ENCODE assay signal across 16 mouse cellular contexts in genomic region chr1:180946448-180946847, GRCm38 (mm10). TPM values are rescaled to one million over a fixed set of nuclear protein-coding genes. Genes with fewer than 3 reads are reported as not detected.
DNase-seq lines count a peak whose midpoint lies in the region; ATAC-seq and TF ChIP-seq lines count a peak whose summit lies in the region.
"Had no signal": no experiment of that assay in that cellular context is flagged by ENCODE, and none has a peak within 500 bp of the region (broad histone marks: within the 10 kb centered on the region; RNA-seq: fewer than 3 reads in every experiment).

No protein-coding gene starts in this region.

- H3K36me3 ChIP-seq in lung, embryonic 16.5 days (ENCODE audit: control insufficient read depth, insufficient read depth, low read length), result 0 out of 2 replicates have a peak, but pooled peaks cover 8% of the 10 kb centered on the region
- H3K36me3 ChIP-seq in limb, embryonic 10.5 days, result 0 out of 2 replicates have a peak, but pooled peaks cover 4% of the 10 kb centered on the region
- H3K36me3 ChIP-seq in stomach, embryonic 16.5 days (ENCODE audit: control insufficient read depth, insufficient read depth, low read length), result peaks cover 5% of the 10 kb centered on the region
- H3K36me3 ChIP-seq: hindbrain, embryonic 15.5 days had no signal

- H3K9me3 ChIP-seq in lung, embryonic 16.5 days (ENCODE audit: control insufficient read depth, low read length), result no peaks in the 10 kb centered on the region
- H3K9me3 ChIP-seq in limb, embryonic 10.5 days (replicated peaks), result no peaks in the 10 kb centered on the region
- H3K9me3 ChIP-seq in stomach, embryonic 16.5 days (replicated peaks; ENCODE audit: control insufficient read depth, low read length), result no peaks in the 10 kb centered on the region
- H3K9me3 ChIP-seq: forebrain, embryonic 13.5 days; hindbrain, embryonic 15.5 days; megakaryocyte, embryonic 14.5 days had no signal

- no peak overlapping the region for H3K4me2 ChIP-seq in lung, embryonic 16.5 days (ENCODE audit: low read depth, low read length)
- H3K4me2 ChIP-seq in stomach, embryonic 16.5 days (ENCODE audit: low read depth, low read length), result no peak overlapping the region; the same call in 1 of the 2 replicates
- H3K4me2 ChIP-seq: forebrain, embryonic 13.5 days; hindbrain, embryonic 15.5 days had no signal

- peaks cover 21% of the 10 kb centered on the region for H3K4me1 ChIP-seq in lung, embryonic 16.5 days (replicated peaks; ENCODE audit: control insufficient read depth, insufficient read depth, low read length)
- H3K4me1 ChIP-seq in limb, embryonic 10.5 days, result peaks cover 52% of the 10 kb centered on the region
- peaks cover 41% of the 10 kb centered on the region for H3K4me1 ChIP-seq in stomach, embryonic 16.5 days (ENCODE audit: control insufficient read depth, insufficient read depth, low read length)

- DNase-seq in gastrocnemius, adult 2 months, result no peak
- no peak for DNase-seq in gastrocnemius, postnatal 10 days
- DNase-seq in lung, adult 18-20 months, result no peak
- DNase-seq in limb, embryonic 10.5 days (ENCODE audit: low spot score), result no peak
- no peak for DNase-seq in layer of hippocampus, adult 9-10 months (ENCODE audit: low spot score)
- DNase-seq: layer of hippocampus, postnatal 36 days; thymus, adult 18-20 months had no signal

- TF ChIP-seq CTCF in gastrocnemius, adult 2 months (IDR thresholded peaks at IDR 0.05), result no peak

- H3K9ac ChIP-seq in lung, embryonic 16.5 days (ENCODE audit: low read length), result peak overlapping the region; percentile 6; the same call in 1 of the 2 replicates
- H3K9ac ChIP-seq in stomach, embryonic 16.5 days (ENCODE audit: low read length), result no peak overlapping the region
- H3K9ac ChIP-seq: forebrain, embryonic 13.5 days; hindbrain, embryonic 15.5 days had no signal

- no peaks in the 10 kb centered on the region for H3K27me3 ChIP-seq in lung, embryonic 16.5 days (ENCODE audit: control insufficient read depth, insufficient read depth, low read depth, low read length)
- peaks cover 38% of the 10 kb centered on the region for H3K27me3 ChIP-seq in limb, embryonic 10.5 days (ENCODE audit: low read depth, poor library complexity, severe bottlenecking)
- H3K27me3 ChIP-seq in stomach, embryonic 16.5 days (ENCODE audit: control insufficient read depth, insufficient read depth, low read length), result no peaks in the 10 kb centered on the region
- H3K27me3 ChIP-seq: megakaryocyte, embryonic 14.5 days had no signal

- no peak for ATAC-seq in lung, embryonic 16.5 days (ENCODE audit: low read depth)
- no peak for ATAC-seq in stomach, embryonic 16.5 days (ENCODE audit: insufficient read depth, low FRiP score)
- no peak for ATAC-seq in inflammation-experienced regulatory T-cells, adult 6 months

- H3K4me3 ChIP-seq in gastrocnemius, adult 2 months, result no peak overlapping the region
- no peak overlapping the region for H3K4me3 ChIP-seq in lung, embryonic 16.5 days (ENCODE audit: low read length)
- no peak overlapping the region for H3K4me3 ChIP-seq in limb, embryonic 10.5 days
- H3K4me3 ChIP-seq in stomach, embryonic 16.5 days (replicated peaks; ENCODE audit: low read length), result no peak overlapping the region
- H3K4me3 ChIP-seq: forebrain, embryonic 13.5 days; hindbrain, embryonic 15.5 days had no signal

- intact Hi-C loops in gastrocnemius, adult 2 months (cut with DNase I), result no loop called here

- 74% methylated on average over 6 of the region's 6 CpGs for WGBS in lung, embryonic 16.5 days
- WGBS in limb, embryonic 10.5 days, result 94% methylated on average over 6 of the region's 6 CpGs
- 78% methylated on average over 6 of the region's 6 CpGs for WGBS in stomach, embryonic 16.5 days

- H3K27ac ChIP-seq in gastrocnemius, adult 2 months, result peak overlapping the region; percentile 97
- H3K27ac ChIP-seq in lung, embryonic 16.5 days (ENCODE audit: low read length), result no peak overlapping the region
- H3K27ac ChIP-seq in limb, embryonic 10.5 days, result peak overlapping the region; percentile 78
- H3K27ac ChIP-seq in stomach, embryonic 16.5 days (ENCODE audit: low read length), result peak overlapping the region; percentile 94; the same call in 1 of the 2 replicates
- H3K27ac ChIP-seq: forebrain, embryonic 13.5 days; hindbrain, embryonic 15.5 days had no signal

RNA-seq across cellular contexts. Expression of gene Tmem63a, which starts 4.3 kb away (rescaled TPM):
- total RNA-seq in gastrocnemius, adult 2 months (2021), result 10 to 100 TPM; 13.9 to 14.5 TPM
- 10 to 100 TPM; 13.2 to 16.2 TPM for total RNA-seq in gastrocnemius, postnatal 10 days (2021)
- polyA plus RNA-seq in lung, embryonic 16.5 days (2015; fragmentation: Nextera tagmentation; extraction: Ambion mirVana), result 15.8 and 16.4 TPM in 2 replicates
- polyA plus RNA-seq in limb, embryonic 10.5 days (2016; fragmentation: Nextera tagmentation; extraction: Ambion mirVana), result 2.9 and 6.2 TPM in 2 replicates
- 29.2 and 35.3 TPM in 2 replicates for polyA plus RNA-seq in stomach, embryonic 16.5 days (2015; fragmentation: Nextera tagmentation; extraction: Ambion mirVana)
- polyA plus RNA-seq in inflammation-experienced regulatory T-cells, adult 6 months (2017; shearing (Covaris generic)), result 10 to 100 TPM; 12.8 to 18.6 (median 14.0) TPM

RNA-seq across cellular contexts. Expression of gene Lefty1, which starts 11.6 kb away (rescaled TPM):
- under 1 TPM; 0.22 to 0.33 TPM for total RNA-seq in gastrocnemius, adult 2 months (2021)
- total RNA-seq in gastrocnemius, postnatal 10 days (2021), result 1 to 10 TPM in 1 of 2 experiments, under 1 TPM in 1; 0.59 to 1.2 TPM
- polyA plus RNA-seq in lung, embryonic 16.5 days (2015; fragmentation: Nextera tagmentation; extraction: Ambion mirVana), result 1.5 and 1.6 TPM in 2 replicates
- 0.23 and 0.33 TPM in 2 replicates for polyA plus RNA-seq in limb, embryonic 10.5 days (2016; fragmentation: Nextera tagmentation; extraction: Ambion mirVana)
- polyA plus RNA-seq in stomach, embryonic 16.5 days (2015; fragmentation: Nextera tagmentation; extraction: Ambion mirVana), result 4.0 and 4.2 TPM in 2 replicates
- polyA plus RNA-seq in inflammation-experienced regulatory T-cells, adult 6 months (2017; shearing (Covaris generic)), result not detected
- polyA plus RNA-seq: forebrain, embryonic 13.5 days had no signal

RNA-seq across cellular contexts. Expression of gene Pycr2, which starts 42.4 kb away (rescaled TPM):
- total RNA-seq in gastrocnemius, adult 2 months (2021), result 10 to 100 TPM; 10.3 to 11.7 TPM
- total RNA-seq in gastrocnemius, postnatal 10 days (2021), result 10 to 100 TPM; 19.9 to 20.6 TPM
- 80.7 and 84.3 TPM in 2 replicates for polyA plus RNA-seq in lung, embryonic 16.5 days (2015; fragmentation: Nextera tagmentation; extraction: Ambion mirVana)
- 163 and 166 TPM in 2 replicates for polyA plus RNA-seq in limb, embryonic 10.5 days (2016; fragmentation: Nextera tagmentation; extraction: Ambion mirVana)
- 99.6 and 105 TPM in 2 replicates for polyA plus RNA-seq in stomach, embryonic 16.5 days (2015; fragmentation: Nextera tagmentation; extraction: Ambion mirVana)
- polyA plus RNA-seq in inflammation-experienced regulatory T-cells, adult 6 months (2017; shearing (Covaris generic)), result 10 to 100 TPM; 39.9 to 46.0 (median 44.5) TPM

RNA-seq across cellular contexts. Expression of gene Lefty2, which starts 53.5 kb away (rescaled TPM):
- total RNA-seq in gastrocnemius, adult 2 months (2021), result not detected
- total RNA-seq in gastrocnemius, postnatal 10 days (2021), result not detected
- polyA plus RNA-seq in lung, embryonic 16.5 days (2015; fragmentation: Nextera tagmentation; extraction: Ambion mirVana), result 0.20 and 0.23 TPM in 2 replicates
- not detected in 2 replicates for polyA plus RNA-seq in limb, embryonic 10.5 days (2016; fragmentation: Nextera tagmentation; extraction: Ambion mirVana)
- 0.35 TPM in 1 of 2 replicates, not detected in the other for polyA plus RNA-seq in stomach, embryonic 16.5 days (2015; fragmentation: Nextera tagmentation; extraction: Ambion mirVana)
- polyA plus RNA-seq in inflammation-experienced regulatory T-cells, adult 6 months (2017; shearing (Covaris generic)), result not detected
- total RNA-seq: gastrocnemius, adult 18-20 months had no signal
- polyA plus RNA-seq: heart, embryonic 11.5 days; lung, embryonic 14.5 days had no signal
